Mouse (Mus musculus) CH12F3 (cell line): ENCODE results near the gene Arhgef3.

Experiments
- in situ Hi-C: fragments of 300-500 bp; cut with MboI; formaldehyde crosslinking; loops from 2 replicates; pipeline ENCODE4 v1.14.3; 2020; ENCODE audit warnings: low sequenced_read_pairs

Arhgef3 gene

GRCm38 (mm10) chr14:27108748-27109504 is 5.8 kb upstream of the Arhgef3 start:
- in situ Hi-C loops = no loop called here

- in situ Hi-C loops = no loop called here
Measured at GRCm38 (mm10) chr14:27115275-27115660, 569 bp downstream of the Arhgef3 start.

GRCm38 (mm10) chr14:27115991-27116390 is 1.3 kb downstream of the Arhgef3 start:
- in situ Hi-C loops = no loop called here

- in situ Hi-C loops = no loop called here
Measured at GRCm38 (mm10) chr14:27116577-27117165, 2.0 kb downstream of the Arhgef3 start.

- in situ Hi-C loops = no loop called here
Measured at GRCm38 (mm10) chr14:27118546-27118945, 3.8 kb downstream of the Arhgef3 start.

- in situ Hi-C loops = no loop called here
Measured at GRCm38 (mm10) chr14:27122646-27123045, 7.9 kb downstream of the Arhgef3 start.

- in situ Hi-C loops = no loop called here
Measured at GRCm38 (mm10) chr14:27123543-27123942, 8.8 kb downstream of the Arhgef3 start.

- in situ Hi-C loops = no loop called here
Measured at GRCm38 (mm10) chr14:27130031-27130430, 15.3 kb downstream of the Arhgef3 start.

- in situ Hi-C loops = no loop called here
Measured at GRCm38 (mm10) chr14:27130676-27131075, 16.0 kb downstream of the Arhgef3 start.

- in situ Hi-C loops = no loop called here
Measured at GRCm38 (mm10) chr14:27131521-27131920, 16.8 kb downstream of the Arhgef3 start.

GRCm38 (mm10) chr14:27138891-27139290 is 24.2 kb downstream of the Arhgef3 start:
- in situ Hi-C loops = no loop called here

GRCm38 (mm10) chr14:27139968-27140367 is 25.3 kb downstream of the Arhgef3 start:
- in situ Hi-C loops = no loop called here

- in situ Hi-C loops = no loop called here
Measured at GRCm38 (mm10) chr14:27141486-27141885, 26.8 kb downstream of the Arhgef3 start.

- in situ Hi-C loops = no loop called here
Measured at GRCm38 (mm10) chr14:27142680-27143079, 28.0 kb downstream of the Arhgef3 start.

- in situ Hi-C loops = no loop called here
Measured at GRCm38 (mm10) chr14:27145171-27146045, 30.7 kb downstream of the Arhgef3 start.

GRCm38 (mm10) chr14:27147726-27148125 is 33.0 kb downstream of the Arhgef3 start:
- in situ Hi-C loops = no loop called here

- in situ Hi-C loops = no loop called here
Measured at GRCm38 (mm10) chr14:27149401-27149800, 34.7 kb downstream of the Arhgef3 start.

- in situ Hi-C loops = no loop called here
Measured at GRCm38 (mm10) chr14:27150011-27150640, 35.4 kb downstream of the Arhgef3 start.

GRCm38 (mm10) chr14:27151432-27151831 is 36.7 kb downstream of the Arhgef3 start:
- in situ Hi-C loops = no loop called here

GRCm38 (mm10) chr14:27155088-27155487 is 40.4 kb downstream of the Arhgef3 start:
- in situ Hi-C loops = no loop called here

GRCm38 (mm10) chr14:27156032-27156431 is 41.3 kb downstream of the Arhgef3 start:
- in situ Hi-C loops = no loop called here
